Mouse (Mus musculus) left cerebral cortex, adult 2 months (tissue): ENCODE data around the gene Ntmt1. TPM values are rescaled to one million over a fixed set of nuclear protein-coding genes. Genes with fewer than 3 reads are reported as not detected.

ENCODE experiments used
- DNase-seq, 2 experiments: peaks; one replicate each; pipeline ENCODE4 v3.0.0; 2021 to 2022; ENCODE audit warnings: low spot score in 2 of 2, mixed read lengths in 1 of 2; ENCODE audit errors: extremely low spot score in 1 of 2
- H3K27ac ChIP-seq: fragments of 200-600 bp; 2 replicates; pipeline ENCODE4 v1.8.1; 2022
- H3K4me3 ChIP-seq: fragments of 200-600 bp; 2 replicates; pipeline ENCODE4 v1.8.1; 2022
- CTCF ChIP-seq: fragments of 200-600 bp; IDR thresholded peaks from 2 replicates; pipeline ENCODE4 v1.8.1; 2022; ENCODE audit warnings: antibody characterized with exemption, mild to moderate bottlenecking, moderate library complexity
- intact Hi-C: fragments of 180-260 bp; cut with DNase I; formaldehyde crosslinking; loops from one replicate; pipeline ENCODE4 v1.15.1; 2025
- total RNA-seq, 2 experiments: library from RNA; stranded (reverse); gene quantifications; 2 replicates each; pipeline ENCODE4 v1.2.3; 2021

The Ntmt1 gene
- total RNA-seq, 2 experiments from 2014 or later, result 35.2 to 38.8 TPM

- H3K4me3 ChIP-seq, result no peak within 1 kb of the TSS
- no peak for DNase-seq
- no peak for TF ChIP-seq CTCF
- no peak within 1 kb of the TSS for H3K27ac ChIP-seq
- intact Hi-C loops, result no loop called here
Observed at GRCm38 (mm10) chr2:30803604-30804003, 4.0 kb upstream of the Ntmt1 start, which contains the start of gene 1700001O22Rik. Gene 1700001O22Rik, minus strand, starts transcription at chr2:30803661.

- TF ChIP-seq CTCF, result no peak
- DNase-seq, result no peak
- H3K4me3 ChIP-seq, result no peak overlapping the region
- intact Hi-C loops, result no loop called here
- no peak overlapping the region for H3K27ac ChIP-seq
Observed at GRCm38 (mm10) chr2:30805983-30806382, 1.6 kb upstream of the Ntmt1 start.

DNA sequence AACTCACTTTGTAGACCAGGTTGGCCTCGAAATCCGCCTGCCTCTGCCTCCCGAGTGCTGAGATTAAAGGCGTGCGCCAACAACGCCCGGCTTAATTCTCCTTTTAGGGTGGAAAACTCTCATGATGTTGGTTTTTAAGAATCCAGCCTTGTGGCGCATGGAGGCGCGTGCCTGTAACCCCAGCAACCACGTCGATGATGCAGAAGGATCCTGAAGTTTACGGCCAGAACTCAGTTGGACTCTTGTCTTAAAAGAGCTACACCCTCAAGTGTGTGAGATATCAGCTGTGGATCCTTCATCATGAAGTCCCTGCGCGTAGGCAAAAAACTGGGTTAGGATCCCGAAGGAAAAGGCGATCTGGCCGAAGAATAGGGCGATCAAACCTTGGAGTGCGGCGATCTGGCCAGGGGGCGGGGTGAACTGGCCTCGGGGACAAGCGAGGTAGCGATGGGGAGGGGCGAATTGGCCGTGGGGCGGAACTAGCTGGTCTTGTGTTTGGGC lies 429 bp upstream of the Ntmt1 start:
- intact Hi-C loops, result no loop called here
- no peak for DNase-seq
- no peak for TF ChIP-seq CTCF

GRCm38 (mm10) chr2:30808296-30808655 lies 650 bp downstream of the Ntmt1 start:
- Histone ChIP-seq H3K27ac (peak overlapping the region; percentile 91), H3K4me3 (peak overlapping the region; percentile 94)
- no peak for DNase-seq
- TF ChIP-seq CTCF, result no peak
- intact Hi-C loops, result no loop called here

More for the DNA sequence above, 429 bp upstream of the Ntmt1 start:
- Histone ChIP-seq H3K27ac (peak overlapping the region; percentile 81), H3K4me3 (peak overlapping the region; percentile 94)

DNA sequence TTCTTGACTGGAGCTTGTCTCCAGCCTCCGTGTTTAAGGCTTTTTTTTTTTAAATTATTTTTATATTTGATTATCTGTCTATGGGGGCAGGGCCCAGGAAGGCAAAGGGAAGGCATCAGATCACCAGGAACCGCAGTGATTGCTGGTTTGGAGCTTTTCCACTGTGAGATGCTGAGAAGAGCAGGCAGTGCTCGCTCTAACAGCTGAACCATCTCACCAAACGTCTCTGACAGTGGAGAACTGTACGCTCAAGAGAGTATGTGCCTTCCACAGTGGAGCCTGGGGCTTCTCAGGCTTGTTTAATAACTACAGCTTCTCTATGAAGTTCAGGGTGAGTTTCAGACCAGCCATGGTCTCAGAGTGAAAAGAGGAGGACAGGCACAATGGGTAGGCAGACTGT lies 1.9 kb downstream of the Ntmt1 start:
- intact Hi-C loops, result loop anchor here (1.0 kb wide), 1 partner anchor 17 kb away; no protein-coding TSS in a partner anchor
- Histone ChIP-seq H3K27ac (0 out of 2 replicates have a peak overlapping the region, but pooled peaks have one; percentile 24), H3K4me3 (peak overlapping the region; percentile 2; the same call in 1 of the 2 replicates)
- no peak for TF ChIP-seq CTCF
- DNase-seq, result no peak

- DNase-seq, result no peak
- Histone ChIP-seq H3K4me3 (no peak overlapping the region), H3K27ac (no peak overlapping the region; the same call in 1 of the 2 replicates)
- TF ChIP-seq CTCF, result no peak
- intact Hi-C loops, result no loop called here
Observed at GRCm38 (mm10) chr2:30810573-30810972, 2.9 kb downstream of the Ntmt1 start.

- no peak for TF ChIP-seq CTCF
- intact Hi-C loops, result no loop called here
Observed at GRCm38 (mm10) chr2:30816383-30816782, 8.8 kb downstream of the Ntmt1 start.

GRCm38 (mm10) chr2:30819873-30820272 lies 12.2 kb downstream of the Ntmt1 start:
- intact Hi-C loops, result no loop called here
- TF ChIP-seq CTCF, result no peak
- no peak overlapping the region for H3K27ac ChIP-seq

More at GRCm38 (mm10) chr2:30816383-30816782, 8.8 kb downstream of the Ntmt1 start:
- Histone ChIP-seq H3K27ac (no peak overlapping the region), H3K4me3 (no peak overlapping the region)
- no peak for DNase-seq

GRCm38 (mm10) chr2:30821073-30821472 lies 13.4 kb downstream of the Ntmt1 start:
- TF ChIP-seq CTCF, result peak; percentile 50
- intact Hi-C loops, result no loop called here
- H3K27ac ChIP-seq, result no peak overlapping the region
- DNase-seq, result no peak
- no peak overlapping the region for H3K4me3 ChIP-seq

More at GRCm38 (mm10) chr2:30819873-30820272, 12.2 kb downstream of the Ntmt1 start:
- no peak for DNase-seq
- H3K4me3 ChIP-seq, result no peak overlapping the region

GRCm38 (mm10) chr2:30822460-30822859 lies 14.8 kb downstream of the Ntmt1 start:
- intact Hi-C loops, result no loop called here
- TF ChIP-seq CTCF, result no peak
- Histone ChIP-seq H3K4me3 (no peak overlapping the region), H3K27ac (no peak overlapping the region)
- DNase-seq, result no peak

GRCm38 (mm10) chr2:30823385-30824153 lies 15.9 kb downstream of the Ntmt1 start:
- DNase-seq, result no peak
- Histone ChIP-seq H3K4me3 (no peak overlapping the region), H3K27ac (no peak overlapping the region)
- intact Hi-C loops, result no loop called here
- TF ChIP-seq CTCF, result no peak

- DNase-seq, result peak; percentile 44 to 49
- peak overlapping the region; percentile 98 for H3K4me3 ChIP-seq
- TF ChIP-seq CTCF, result peak; percentile 44
- intact Hi-C loops, result loop anchor here (1.0 kb wide), 1 partner anchor 18 kb away; no protein-coding TSS in a partner anchor
- H3K27ac ChIP-seq, result peak overlapping the region; percentile 66
Observed at GRCm38 (mm10) chr2:30826825-30827748, 19.5 kb downstream of the Ntmt1 start.
